Mouse (Mus musculus) G1E (cell line): ENCODE results near the gene Plek.

Experiments used
- CTCF ChIP-seq: IDR thresholded peaks from 2 replicates; pipeline ENCODE4 v1.5.1; 2012; ENCODE audit warnings: low read depth, low read length, inconsistent platforms, mixed read lengths
- TAL1 ChIP-seq: conservative IDR thresholded peaks from 2 replicates; pipeline ENCODE4 v1.6.1; 2012; ENCODE audit warnings: low read depth, low read length, inconsistent platforms, mixed read lengths

- TF ChIP-seq CTCF (no peak), TAL1 (no peak)
These were observed 51.5 kb downstream of the Plek start for GRCm38 (mm10) chr11:17000353-17001334.
